ENCODE assay signal across 1 mouse cellular context in the genomic region with DNA sequence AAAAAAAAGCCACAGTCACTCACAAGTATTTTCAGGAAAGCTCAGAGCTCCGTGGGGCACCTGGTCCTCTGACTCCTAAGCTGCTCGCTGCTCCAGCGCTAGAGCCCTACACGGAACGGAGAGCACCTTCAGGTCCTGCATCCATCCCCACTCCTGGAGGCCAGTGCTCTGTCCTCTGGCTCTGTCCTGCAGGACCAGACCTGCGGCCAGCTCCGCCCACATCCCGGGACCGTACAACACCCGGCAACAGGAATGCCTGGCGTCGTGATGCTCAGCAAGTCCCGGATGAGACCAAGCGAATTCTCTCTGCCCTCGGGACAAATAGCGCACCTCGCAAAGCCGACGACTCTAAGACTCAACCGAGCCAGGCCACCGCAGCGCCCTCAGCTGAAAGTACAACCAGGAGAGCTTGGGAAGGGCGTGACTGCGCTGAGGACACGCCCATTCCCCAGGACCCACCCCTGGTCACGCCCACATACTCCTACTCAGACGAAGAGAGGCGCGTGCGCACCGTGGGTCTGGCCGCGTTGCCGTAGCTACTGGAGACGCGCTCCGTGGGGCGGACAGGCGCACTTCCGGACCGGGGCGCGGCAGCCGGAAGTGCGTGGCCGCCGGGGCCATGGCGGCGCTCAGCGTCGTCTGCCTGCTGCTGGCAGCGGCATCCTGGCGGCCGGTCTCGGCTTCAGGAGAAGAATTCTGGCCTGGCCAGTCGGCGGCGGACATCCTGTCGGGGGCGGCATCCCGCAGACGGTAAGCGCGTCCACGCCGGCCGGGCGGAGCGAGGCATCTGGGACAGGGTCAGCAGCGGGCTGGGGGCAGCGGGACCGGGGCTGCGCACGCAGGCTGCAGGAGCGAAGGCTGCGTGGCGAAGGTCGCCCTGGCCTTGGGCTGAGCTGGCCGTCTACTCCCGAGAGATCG.
TF ChIP-seq lines count a peak whose summit lies in the region.

A gene (plus strand): TSS at position 515 of the 918 bp plus-strand sequence.

TF ChIP-seq in CH12.LX, 34 proteins besides CTCF, POLR2A, EP300 and RAD21 (continued from another document):
- TF ChIP-seq SMC3 (IDR thresholded peaks at IDR 0.05; ENCODE audit: low read depth, low read length) (no peak), CHD1 (IDR thresholded peaks at IDR 0.05; ENCODE audit: low read depth, low read length) (no peak), ZKSCAN1 (IDR thresholded peaks at IDR 0.05; ENCODE audit: borderline replicate concordance, low read depth, low read length) (no peak), E2F4 (IDR thresholded peaks at IDR 0.05; ENCODE audit: insufficient replicate concordance, low read depth, low read length) (no peak), IRF4 (IDR thresholded peaks at IDR 0.05; ENCODE audit: low read depth, low read length) (peak; percentile 56; the same call in 1 of the 2 replicates), UBTF (IDR thresholded peaks at IDR 0.05; ENCODE audit: low read depth, low read length) (peak; percentile 66; the same call in 1 of the 2 replicates), USF1 (IDR thresholded peaks at IDR 0.05; ENCODE audit: low read depth, low read length) (no peak), ETS1 (conservative IDR thresholded peaks at IDR 0.05; ENCODE audit: low read depth, low read length) (no peak), MYC (IDR thresholded peaks at IDR 0.05; ENCODE audit: low read depth, low read length) (no peak), USF2 (conservative IDR thresholded peaks at IDR 0.05; ENCODE audit: low read depth, low read length) (no peak), MAX (IDR thresholded peaks at IDR 0.05; ENCODE audit: low read length) (peak; percentile 24; the same call in 1 of the 2 replicates), MXI1 (IDR thresholded peaks at IDR 0.05; ENCODE audit: low read depth, low read length) (peak; percentile 99), RCOR1 (conservative IDR thresholded peaks at IDR 0.05; ENCODE audit: low read depth, low read length) (no peak), JUND (conservative IDR thresholded peaks at IDR 0.05; ENCODE audit: low read depth, low read length) (no peak), ELF1 (IDR thresholded peaks at IDR 0.05; ENCODE audit: low read depth, low read length) (peak; percentile 96), TBP (conservative IDR thresholded peaks at IDR 0.05; ENCODE audit: low read depth, low read length) (0 out of 2 replicates have a peak, but pooled peaks have one; percentile 44), JUN (IDR thresholded peaks at IDR 0.05; ENCODE audit: insufficient read depth, low read depth, low read length) (no peak), PAX5 (IDR thresholded peaks at IDR 0.05; ENCODE audit: low read length) (no peak), GABPA (IDR thresholded peaks at IDR 0.05; ENCODE audit: insufficient replicate concordance, low read depth, low read length) (no peak), CHD2 (IDR thresholded peaks at IDR 0.05; ENCODE audit: low read length) (no peak), TCF12 (IDR thresholded peaks at IDR 0.05; ENCODE audit: low read depth, low read length) (peak; percentile 72; the same call in 1 of the 2 replicates), ZC3H11A (IDR thresholded peaks at IDR 0.05; ENCODE audit: low read depth, low read length) (no peak), BHLHE40 (IDR thresholded peaks at IDR 0.05; ENCODE audit: low read depth, low read length) (no peak), KAT2A (IDR thresholded peaks at IDR 0.05; ENCODE audit: insufficient replicate concordance, low read length) (no peak)
